Mouse (Mus musculus) adrenal gland (tissue): ENCODE results near the gene Hoxc5.

Experiments
- intact Hi-C: fragments of 180-260 bp; cut with DNase I; formaldehyde crosslinking; loops from one replicate; pipeline ENCODE4 v1.15.1; 2025

Hoxc5 gene

GRCm38 (mm10) chr15:102943468-102943813 is 23.8 kb upstream of the Hoxc5 start:
- intact Hi-C loops, result loop anchor here (10.0 kb wide), 1 partner anchor 159 kb away; no protein-coding TSS in a partner anchor

- intact Hi-C loops, result loop anchor here (10.0 kb wide), 1 partner anchor 161 kb away; no protein-coding TSS in a partner anchor
These were observed 21.8 kb upstream of the Hoxc5 start for GRCm38 (mm10) chr15:102945185-102946077.

- intact Hi-C loops, result loop anchor here (10.0 kb wide), 1 partner anchor 162 kb away; no protein-coding TSS in a partner anchor
These were observed 20.0 kb upstream of the Hoxc5 start for GRCm38 (mm10) chr15:102947276-102947675.

DNA sequence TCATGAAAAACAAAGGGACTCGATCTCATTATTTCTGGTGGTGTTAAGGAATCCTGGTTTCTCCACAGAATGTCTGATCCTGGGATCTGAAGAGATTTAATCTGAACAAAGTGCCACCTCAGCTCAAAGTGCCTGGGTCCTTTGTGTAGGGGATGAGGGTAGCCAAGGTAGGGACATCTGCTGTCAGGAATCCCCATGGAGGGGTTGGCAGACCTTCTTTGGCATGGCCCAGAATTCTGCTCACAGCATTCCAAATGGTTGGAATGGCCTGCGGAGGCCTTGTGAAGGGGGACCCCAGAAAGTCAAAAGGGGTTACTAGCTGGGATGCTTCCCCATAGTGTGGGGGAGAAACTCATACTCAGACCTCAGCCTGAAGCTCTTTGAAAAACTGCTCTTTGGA is 18.4 kb upstream of the Hoxc5 start:
- intact Hi-C loops, result loop anchor here (10.0 kb wide), 1 partner anchor 164 kb away; no protein-coding TSS in a partner anchor

GRCm38 (mm10) chr15:102949696-102950095 is 17.5 kb upstream of the Hoxc5 start:
- intact Hi-C loops, result loop anchor here (10.0 kb wide), 1 partner anchor 165 kb away; no protein-coding TSS in a partner anchor

- intact Hi-C loops, result no loop called here
These were observed 16.4 kb upstream of the Hoxc5 start for GRCm38 (mm10) chr15:102950877-102951276.

DNA sequence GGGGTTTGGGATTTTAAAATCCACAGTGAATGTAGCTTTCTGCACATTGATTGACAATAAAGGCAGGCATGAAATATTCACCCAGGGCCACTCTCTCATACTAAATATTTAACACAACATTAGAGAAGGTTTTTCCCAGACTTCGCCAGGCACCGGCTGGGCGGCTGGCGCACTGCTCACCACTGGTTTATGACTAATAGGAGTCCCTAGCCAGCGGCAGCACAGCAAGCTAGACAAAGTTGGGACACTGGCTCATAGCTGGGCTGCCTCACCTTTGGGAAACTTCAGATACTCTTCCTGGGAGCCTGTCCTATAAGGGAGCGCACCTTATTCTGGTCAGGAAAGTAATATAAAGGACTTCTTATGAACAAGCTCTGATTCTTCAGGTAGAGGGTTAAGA is 13.7 kb upstream of the Hoxc5 start:
- intact Hi-C loops, result no loop called here

- intact Hi-C loops, result no loop called here
These were observed 12.8 kb upstream of the Hoxc5 start, which contains the start of gene Hoxc11 for GRCm38 (mm10) chr15:102954192-102955006. TSS of gene Hoxc11 (plus strand) at chr15:102954427.

DNA sequence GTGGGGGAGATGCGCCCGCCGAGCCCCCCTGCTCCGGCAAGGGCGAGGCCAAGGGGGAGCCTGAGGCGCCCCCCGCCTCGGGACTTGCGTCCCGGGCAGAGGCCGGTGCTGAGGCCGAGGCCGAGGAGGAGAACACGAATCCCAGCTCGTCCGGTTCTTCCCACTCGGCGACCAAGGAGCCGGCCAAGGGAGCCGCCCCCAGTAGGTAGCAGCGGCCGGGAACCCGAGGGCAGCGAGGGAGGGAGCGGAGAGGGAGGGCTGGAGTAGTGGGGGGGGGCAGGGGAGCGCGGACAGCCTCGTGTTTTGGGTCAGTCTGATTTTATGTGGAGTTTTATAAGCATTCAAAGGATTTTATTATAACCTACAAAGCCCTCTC is 12.2 kb upstream of the Hoxc5 start:
- intact Hi-C loops, result no loop called here

GRCm38 (mm10) chr15:102955833-102956640 is 11.2 kb upstream of the Hoxc5 start:
- intact Hi-C loops, result no loop called here

GRCm38 (mm10) chr15:102956906-102957305 is 10.3 kb upstream of the Hoxc5 start:
- intact Hi-C loops, result no loop called here

- intact Hi-C loops, result no loop called here
These were observed 7.5 kb upstream of the Hoxc5 start for GRCm38 (mm10) chr15:102959663-102960191.

DNA sequence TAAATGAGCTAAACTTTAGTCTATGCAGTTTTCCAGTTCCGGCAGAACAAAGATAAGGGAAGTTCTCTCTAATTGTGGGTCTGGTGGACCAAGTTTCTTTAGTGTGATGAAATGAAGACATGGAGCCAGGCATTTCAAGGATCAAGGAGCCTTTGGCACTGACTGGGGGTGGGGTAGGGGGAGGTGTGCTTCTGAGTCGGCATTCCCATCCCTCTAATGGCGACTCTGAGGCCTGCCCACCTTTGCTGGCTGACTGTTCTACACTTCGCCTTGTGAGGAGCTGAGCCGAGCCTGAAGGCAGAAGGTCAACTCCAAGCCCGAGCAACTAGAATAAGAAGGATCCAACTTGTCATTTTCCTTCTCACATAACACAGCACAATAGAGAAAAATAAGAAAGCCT is 5.5 kb upstream of the Hoxc5 start:
- intact Hi-C loops, result no loop called here

- intact Hi-C loops, result no loop called here
These were observed 4.8 kb upstream of the Hoxc5 start for GRCm38 (mm10) chr15:102962492-102962891.

- intact Hi-C loops, result no loop called here
These were observed 4.0 kb upstream of the Hoxc5 start for GRCm38 (mm10) chr15:102963259-102963658.

- intact Hi-C loops, result no loop called here
These were observed 3.3 kb upstream of the Hoxc5 start for GRCm38 (mm10) chr15:102963671-102964640.

DNA sequence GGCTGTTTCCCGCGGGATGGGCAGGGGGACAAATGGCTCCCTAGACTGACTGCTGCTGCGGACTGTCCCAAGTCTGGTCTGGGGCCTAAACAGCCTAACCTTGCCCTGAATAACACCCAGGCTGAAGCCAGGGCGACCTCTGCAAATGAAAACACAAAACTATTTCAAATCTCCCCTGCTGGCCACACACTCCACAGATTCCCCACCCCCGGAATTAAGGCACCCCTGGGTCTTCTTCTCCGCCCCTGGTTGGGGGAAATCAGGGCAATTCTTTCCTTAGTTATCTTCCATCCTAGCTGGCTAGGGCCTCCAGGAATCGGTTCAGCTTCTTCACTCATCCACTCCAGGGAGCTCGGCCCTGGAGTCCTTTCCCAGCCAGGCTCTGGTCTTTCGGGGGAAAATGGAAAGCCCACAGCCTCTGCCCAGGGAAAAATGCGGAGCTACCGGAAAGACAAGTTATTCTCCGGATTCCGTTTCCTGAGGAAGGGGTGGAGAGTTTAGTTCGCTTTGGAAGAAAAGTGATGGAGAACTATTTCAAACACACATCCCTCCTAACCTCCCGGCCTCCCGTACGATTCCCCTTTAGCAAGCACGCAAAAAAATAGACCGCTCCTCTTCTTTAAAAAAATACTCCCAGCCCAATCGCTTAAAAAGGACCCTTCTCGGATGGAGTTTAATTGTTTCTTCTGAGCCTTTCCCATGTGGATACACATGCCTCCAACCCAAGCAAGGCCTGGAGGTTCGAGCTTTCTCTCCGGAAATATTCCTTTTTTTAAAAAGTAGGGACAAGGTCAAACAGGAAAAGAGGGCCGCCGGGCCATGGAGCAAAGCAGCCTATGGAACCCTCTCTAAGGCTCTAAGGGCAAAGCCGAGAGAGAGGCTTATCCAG is 2.0 kb upstream of the Hoxc5 start:
- intact Hi-C loops, result loop anchor here (5.0 kb wide), 1 partner anchor 212 kb away; no protein-coding TSS in a partner anchor
